Mouse (Mus musculus) MEL (cell line): ENCODE measurements around the gene Fancc. TPM values are rescaled to one million over a fixed set of nuclear protein-coding genes. Genes with fewer than 3 reads are reported as not detected.

Source experiments
- DNase-seq: peaks from one replicate; pipeline ENCODE4 v3.0.0; 2011; ENCODE audit warnings: low read depth, low spot score
- H3K27ac ChIP-seq: 2 replicates; pipeline ENCODE4 v1.5.1; 2012; ENCODE audit warnings: low read depth, mild to moderate bottlenecking, control low read depth, low read length, moderate library complexity; ENCODE audit not compliant: control insufficient read depth
- H3K27me3 ChIP-seq, 2 experiments: fragments of 150-350 bp in 1 of 2; sonication (generic) in 1 of 2; 2 replicates each; pipeline ENCODE4 v1.6.1; 2012; ENCODE audit warnings: low read length in 2 of 2, mild to moderate bottlenecking in 2 of 2, improper control_type of control experiment in 1 of 2, moderate library complexity in 1 of 2; ENCODE audit not compliant: insufficient read depth in 2 of 2, control insufficient read depth in 1 of 2
- H3K36me3 ChIP-seq, 2 experiments: 2 replicates each; pipeline ENCODE4 v1.6.1; 2012 to 2014; ENCODE audit warnings: low read length in 2 of 2, improper control_type of control experiment in 1 of 2, inconsistent platforms in 1 of 2, mild to moderate bottlenecking in 1 of 2; ENCODE audit not compliant: insufficient read depth in 2 of 2, control insufficient read depth in 1 of 2
- H3K4me1 ChIP-seq, 2 experiments: fragments of 150-350 bp in 1 of 2; sonication (generic) in 1 of 2; 2 replicates each; pipeline ENCODE4 v1.6.1; 2012; ENCODE audit warnings: low read length in 2 of 2, improper control_type of control experiment in 1 of 2, mild to moderate bottlenecking in 1 of 2; ENCODE audit not compliant: insufficient read depth in 2 of 2, control insufficient read depth in 1 of 2
- H3K4me3 ChIP-seq, 2 experiments: fragments of 150-350 bp in 1 of 2; sonication (generic) in 1 of 2; 2 replicates each; pipeline ENCODE4 v1.5.1; 2012; ENCODE audit warnings: low read depth in 2 of 2, low read length in 2 of 2, mild to moderate bottlenecking in 2 of 2, moderate library complexity in 2 of 2, control low read depth in 1 of 2, improper control_type of control experiment in 1 of 2; ENCODE audit not compliant: control insufficient read depth in 1 of 2, insufficient read depth in 1 of 2
- H3K79me2 ChIP-seq: 2 replicates; pipeline ENCODE4 v1.6.1; 2012; ENCODE audit warnings: mild to moderate bottlenecking, low read length, moderate library complexity; ENCODE audit not compliant: control insufficient read depth, poor library complexity, insufficient read depth
- H3K9ac ChIP-seq: 2 replicates; pipeline ENCODE4 v1.6.1; 2012; ENCODE audit warnings: low read depth, mild to moderate bottlenecking, control low read depth, low read length, moderate library complexity; ENCODE audit not compliant: control insufficient read depth, poor library complexity, severe bottlenecking
- H3K9me3 ChIP-seq: fragments of 150-350 bp; sonication (generic); replicated peaks from 2 replicates; pipeline ENCODE4 v1.6.1; 2012; ENCODE audit warnings: mild to moderate bottlenecking, low read length, improper control_type of control experiment, moderate library complexity; ENCODE audit not compliant: insufficient read depth
- CHD1 ChIP-seq: IDR thresholded peaks from 2 replicates; pipeline ENCODE4 v1.6.1; 2012; ENCODE audit warnings: low read depth, mild to moderate bottlenecking, inconsistent platforms, low read length, improper control_type of control experiment
- CTCF ChIP-seq, 3 experiments: IDR thresholded peaks in 2 of 3; conservative IDR thresholded peaks in 1 of 3; 2 replicates each; pipeline ENCODE4 v1.5.1; 2011 to 2012; ENCODE audit warnings: low read length in 3 of 3, low read depth in 2 of 3, mild to moderate bottlenecking in 2 of 3, improper control_type of control experiment in 1 of 3, inconsistent platforms in 1 of 3, mixed read lengths in 1 of 3, moderate library complexity in 1 of 3; ENCODE audit not compliant: control insufficient read depth in 1 of 3, insufficient read depth in 1 of 3, poor library complexity in 1 of 3, severe bottlenecking in 1 of 3
- E2F4 ChIP-seq: IDR thresholded peaks from 2 replicates; pipeline ENCODE4 v1.6.1; 2011; ENCODE audit warnings: low read depth, low read length, improper control_type of control experiment, borderline replicate concordance
- ELF1 ChIP-seq: IDR thresholded peaks from 2 replicates; pipeline ENCODE4 v1.6.1; 2014; ENCODE audit warnings: low read depth, mild to moderate bottlenecking, inconsistent platforms, low read length, improper control_type of control experiment, moderate library complexity
- EP300 ChIP-seq, 2 experiments: IDR thresholded peaks; 2 replicates each; pipeline ENCODE4 v1.6.1; 2011; ENCODE audit warnings: improper control_type of control experiment in 2 of 2, low read length in 2 of 2, low read depth in 1 of 2, mild to moderate bottlenecking in 1 of 2
- ETS1 ChIP-seq: IDR thresholded peaks from 2 replicates; pipeline ENCODE4 v1.6.1; 2012; ENCODE audit warnings: low read depth, mild to moderate bottlenecking, inconsistent platforms, low read length, improper control_type of control experiment, moderate library complexity
- GABPA ChIP-seq: IDR thresholded peaks from 2 replicates; pipeline ENCODE4 v1.6.1; 2012; ENCODE audit warnings: low read depth, mild to moderate bottlenecking, inconsistent platforms, low read length, improper control_type of control experiment, moderate library complexity
- JUND ChIP-seq: IDR thresholded peaks from 2 replicates; pipeline ENCODE4 v1.6.1; 2011; ENCODE audit warnings: low read depth, mild to moderate bottlenecking, improper control_type of control experiment, low read length
- MAFK ChIP-seq: IDR thresholded peaks from 2 replicates; pipeline ENCODE4 v1.6.1; 2011; ENCODE audit warnings: low read depth, mild to moderate bottlenecking, low read length, improper control_type of control experiment, borderline replicate concordance
- MAZ ChIP-seq: IDR thresholded peaks from 2 replicates; pipeline ENCODE4 v1.6.1; 2012; ENCODE audit warnings: low read depth, mild to moderate bottlenecking, inconsistent platforms, low read length, improper control_type of control experiment
- MXI1 ChIP-seq: IDR thresholded peaks from 2 replicates; pipeline ENCODE4 v1.6.1; 2011; ENCODE audit warnings: mild to moderate bottlenecking, low read depth, low read length, improper control_type of control experiment
- MYB ChIP-seq: IDR thresholded peaks from 2 replicates; pipeline ENCODE4 v1.6.1; 2011; ENCODE audit warnings: mild to moderate bottlenecking, low read depth, low read length, improper control_type of control experiment
- MYC ChIP-seq: IDR thresholded peaks from 2 replicates; pipeline ENCODE4 v1.6.1; 2011; ENCODE audit warnings: low read depth, mild to moderate bottlenecking, low read length, improper control_type of control experiment, moderate library complexity
- NRF1 ChIP-seq: IDR thresholded peaks from 2 replicates; pipeline ENCODE4 v1.6.1; 2014; ENCODE audit warnings: low read depth, mild to moderate bottlenecking, inconsistent platforms, low read length, improper control_type of control experiment, moderate library complexity; ENCODE audit not compliant: poor library complexity, insufficient read depth, severe bottlenecking
- TCF12 ChIP-seq: IDR thresholded peaks from 2 replicates; pipeline ENCODE4 v1.6.1; 2014; ENCODE audit warnings: low read depth, mild to moderate bottlenecking, inconsistent platforms, low read length, improper control_type of control experiment, moderate library complexity
- UBTF ChIP-seq: IDR thresholded peaks from 2 replicates; pipeline ENCODE4 v1.6.1; 2012; ENCODE audit warnings: low read depth, mild to moderate bottlenecking, inconsistent platforms, low read length, improper control_type of control experiment, moderate library complexity, borderline replicate concordance; ENCODE audit not compliant: insufficient read depth
- USF2 ChIP-seq, 2 experiments: IDR thresholded peaks; 2 replicates each; pipeline ENCODE4 v1.6.1; 2011 to 2012; ENCODE audit warnings: improper control_type of control experiment in 2 of 2, low read length in 2 of 2, borderline replicate concordance in 1 of 2, inconsistent platforms in 1 of 2, low read depth in 1 of 2, mild to moderate bottlenecking in 1 of 2; ENCODE audit not compliant: insufficient read depth in 1 of 2
- ZC3H11A ChIP-seq: IDR thresholded peaks from 2 replicates; pipeline ENCODE4 v1.6.1; 2012; ENCODE audit warnings: low read depth, mild to moderate bottlenecking, inconsistent platforms, low read length, improper control_type of control experiment
- ZNF384 ChIP-seq: IDR thresholded peaks from 2 replicates; pipeline ENCODE4 v1.6.1; 2012; ENCODE audit warnings: low read depth, mild to moderate bottlenecking, inconsistent platforms, low read length, improper control_type of control experiment
- polyA plus RNA-seq, 2 experiments: library from polyadenylated mRNA; stranded (reverse) in 1 of 2; unstranded in 1 of 2; fragments of >175 nt in 1 of 2; fragments of >200 nt in 1 of 2; gene quantifications; 2 replicates each; pipeline versions ENCODE4 v1.2.1 to v1.2.4; 2012; ENCODE audit warnings: low replicate concordance in 2 of 2, low read depth in 1 of 2; ENCODE audit not compliant: insufficient read length in 2 of 2, insufficient read depth in 1 of 2, missing spikeins in 1 of 2
- total RNA-seq: library from RNA; depleted of rRNA; stranded (reverse); fragments of 300-350 nt; gene quantifications from 2 replicates; pipeline ENCODE4 v1.2.3, GENCODE M21; 2012

Gene Fancc
- total and polyA plus RNA-seq, 3 experiments = 4.0 to 5.5 TPM; not detected in 1

- Histone ChIP-seq H3K4me3 (no peak overlapping the region), H3K4me1 (peaks cover 6 to 23% of the 10 kb centered on the region in 2 experiments), H3K9ac (no peak overlapping the region), H3K27me3 (no peaks in the 10 kb centered on the region), H3K79me2 (no peaks in the 10 kb centered on the region), H3K27ac (no peak overlapping the region), H3K9me3 (no peaks in the 10 kb centered on the region), H3K36me3 (peaks cover 0 to 16% of the 10 kb centered on the region in 2 experiments; a peak in 2 of 4 replicates)
- DNase-seq = no peak
- TF ChIP-seq MYB (no peak), ELF1 (no peak), ZNF384 (no peak), E2F4 (no peak), GABPA (no peak), MYC (no peak), USF2 (IDR thresholded peaks at IDR 0.05; ENCODE audit: borderline replicate concordance in 1 of 2, insufficient read depth in 1 of 2, low read depth in 1 of 2, low read length in 2 of 2) (no peak), MAZ (no peak)
These were observed 185.9 kb downstream of the Fancc start for GRCm38 (mm10) chr13:63311156-63311555.

GRCm38 (mm10) chr13:63309563-63309962, 187.5 kb downstream of the Fancc start:
- Histone ChIP-seq H3K4me1 (peaks cover 3 to 17% of the 10 kb centered on the region in 2 experiments), H3K9me3 (no peaks in the 10 kb centered on the region), H3K27me3 (no peaks in the 10 kb centered on the region), H3K79me2 (no peaks in the 10 kb centered on the region), H3K4me3 (no peak overlapping the region), H3K9ac (no peak overlapping the region), H3K36me3 (peaks cover 0 to 9% of the 10 kb centered on the region in 2 experiments; a peak in 2 of 4 replicates), H3K27ac (no peak overlapping the region)
- no peak for DNase-seq
- no peak for TF ChIP-seq MXI1
- TF ChIP-seq MAFK = no peak
- TF ChIP-seq NRF1 = no peak
- no peak for TF ChIP-seq UBTF
- TF ChIP-seq JUND = no peak
- no peak for TF ChIP-seq TCF12
- TF ChIP-seq ETS1 = no peak
- no peak for TF ChIP-seq CTCF (IDR thresholded peaks at IDR 0.05 in 2 of 3, conservative IDR thresholded peaks at IDR 0.05 in 1 of 3; ENCODE audit: control insufficient read depth in 1 of 3, insufficient read depth in 1 of 3, low read depth in 2 of 3, low read length in 3 of 3, poor library complexity in 1 of 3, severe bottlenecking in 1 of 3)
- TF ChIP-seq EP300 (IDR thresholded peaks at IDR 0.05; ENCODE audit: low read depth in 1 of 2, low read length in 2 of 2) = no peak
- no peak for TF ChIP-seq ZC3H11A
- TF ChIP-seq USF2 (IDR thresholded peaks at IDR 0.05; ENCODE audit: borderline replicate concordance in 1 of 2, insufficient read depth in 1 of 2, low read depth in 1 of 2, low read length in 2 of 2) = no peak
- no peak for TF ChIP-seq CHD1
